Mouse (Mus musculus) megakaryocyte-erythroid progenitor cell, adult 5 weeks (primary cell): ENCODE data around the gene Cyb5r3. TPM values are rescaled to one million over a fixed set of nuclear protein-coding genes. Genes with fewer than 3 reads are reported as not detected.

Experiments
- polyA plus RNA-seq: library from polyadenylated mRNA; stranded (reverse); fragments of >175 nt; gene quantifications from 2 replicates; pipeline ENCODE4 v1.2.3, GENCODE M21; 2012

Cyb5r3 gene
- 57.5 and 67.0 TPM in 2 replicates for polyA plus RNA-seq

GRCm38 (mm10) chr15:83172492-83173429, at the start of gene Cyb5r3:
Cyb5r3 (minus strand) TSS chr15:83172592.

GRCm38 (mm10) chr15:83149196-83150072, 23.0 kb downstream of the Cyb5r3 start, which contains the start of gene Poldip3:
Poldip3 (minus strand) TSS chr15:83149384.

DNA sequence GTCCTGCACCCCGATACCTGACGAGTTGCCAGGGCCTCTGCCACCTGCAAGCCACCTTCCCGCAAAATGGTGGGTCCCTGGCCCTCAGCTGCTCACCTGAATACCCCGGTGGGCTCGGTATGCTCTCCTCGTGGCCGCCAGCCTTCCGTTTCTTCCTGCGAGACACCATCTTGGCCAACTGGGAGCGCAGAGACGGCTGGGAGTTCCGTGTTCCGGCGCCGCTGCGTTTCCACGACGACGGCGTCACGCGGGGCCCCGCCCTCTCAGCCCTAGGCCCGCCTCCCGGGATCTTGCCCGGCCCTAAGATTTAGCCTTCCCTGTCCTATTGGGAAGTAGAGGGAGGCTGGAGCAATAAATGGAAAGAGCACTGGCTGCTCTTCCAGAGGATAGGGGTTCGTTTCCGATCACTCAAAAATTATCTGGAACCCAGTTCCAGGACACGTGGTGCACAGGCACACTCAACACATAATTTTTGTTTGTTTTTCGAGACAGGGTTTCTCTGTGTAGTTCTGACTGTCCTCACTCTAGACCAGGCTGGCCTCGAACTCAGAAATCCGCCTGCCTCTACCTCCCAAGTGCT, 49.7 kb downstream of the Cyb5r3 start, which contains the start of gene Rrp7a:
Rrp7a (minus strand) TSS at position 236 of the 580 bp plus-strand sequence.

Other genes starting within 250 kb of the Cyb5r3 start
- 12.0 and 13.2 TPM in 2 replicates for gene Tcf20, start 184.7 kb downstream of the Cyb5r3 start, polyA plus RNA-seq
- gene Nfam1, start 139.3 kb downstream of the Cyb5r3 start, polyA plus RNA-seq, result 14.3 and 25.0 TPM in 2 replicates
- 4.2 and 5.6 TPM in 2 replicates for gene Serhl, start 83.1 kb downstream of the Cyb5r3 start, polyA plus RNA-seq
- gene Rrp7a, start 49.8 kb downstream of the Cyb5r3 start, polyA plus RNA-seq, result 101 TPM in 2 replicates
- gene Poldip3, start 23.2 kb downstream of the Cyb5r3 start, polyA plus RNA-seq, result 133 and 159 TPM in 2 replicates
- 0.03 TPM in 1 of 2 replicates, not detected in the other for gene A4galt, start 79.2 kb upstream of the Cyb5r3 start, polyA plus RNA-seq
- 8.9 and 9.9 TPM in 2 replicates for gene Arfgap3, start 177.7 kb upstream of the Cyb5r3 start, polyA plus RNA-seq